Mouse (Mus musculus) bone marrow, adult 2 months (tissue): ENCODE measurements around the gene Cacna2d4. TPM values are rescaled to one million over a fixed set of nuclear protein-coding genes. Genes with fewer than 3 reads are reported as not detected.
A peak's percentile ranks its signal among the peaks of the same experiment; 100 is the strongest.

ENCODE experiments used
- H3K27ac ChIP-seq: fragments of 200-500 bp; 2 replicates; pipeline ENCODE4 v1.5.1; 2012; ENCODE audit warnings: low read depth, mild to moderate bottlenecking, control low read depth, inconsistent platforms, low read length; ENCODE audit not compliant: control insufficient read depth, poor library complexity, insufficient read depth
- H3K4me1 ChIP-seq: fragments of 200-500 bp; 2 replicates; pipeline ENCODE4 v1.6.1; 2011; ENCODE audit warnings: low read length; ENCODE audit not compliant: control insufficient read depth, insufficient read depth
- H3K4me3 ChIP-seq: fragments of 200-500 bp; replicated peaks from 2 replicates; pipeline ENCODE3; 2011; ENCODE audit warnings: mild to moderate bottlenecking, low read depth, low read length, control low read depth; ENCODE audit not compliant: control insufficient read depth
- CTCF ChIP-seq: fragments of 200-500 bp; IDR thresholded peaks from 2 replicates; pipeline ENCODE4 v1.5.1; 2011; ENCODE audit warnings: low read length, control low read depth; ENCODE audit not compliant: control insufficient read depth, insufficient read depth
- POLR2A ChIP-seq: fragments of 200-500 bp; IDR thresholded peaks from 2 replicates; pipeline ENCODE4 v1.6.1; 2011; ENCODE audit warnings: low read depth, mild to moderate bottlenecking, control low read depth, low read length, borderline replicate concordance; ENCODE audit not compliant: control insufficient read depth
- WGBS: fragments of 180-500 bp; shearing (Covaris S2); methylation state at CpG from one replicate; pipeline ENCODE4 v1.1.7; 2018; 5-methylcytosine and 5-hydroxymethylcytosine counted together
- polyA plus RNA-seq: library from polyadenylated mRNA; stranded (reverse); fragments of >200 nt; gene quantifications from 2 replicates; pipeline ENCODE4 v1.2.4, GENCODE M21; 2011; ENCODE audit warnings: low replicate concordance; ENCODE audit not compliant: missing spikeins, insufficient read depth, insufficient read length

Cacna2d4 gene
- polyA plus RNA-seq, 1 experiment = 7.1 TPM

DNA sequence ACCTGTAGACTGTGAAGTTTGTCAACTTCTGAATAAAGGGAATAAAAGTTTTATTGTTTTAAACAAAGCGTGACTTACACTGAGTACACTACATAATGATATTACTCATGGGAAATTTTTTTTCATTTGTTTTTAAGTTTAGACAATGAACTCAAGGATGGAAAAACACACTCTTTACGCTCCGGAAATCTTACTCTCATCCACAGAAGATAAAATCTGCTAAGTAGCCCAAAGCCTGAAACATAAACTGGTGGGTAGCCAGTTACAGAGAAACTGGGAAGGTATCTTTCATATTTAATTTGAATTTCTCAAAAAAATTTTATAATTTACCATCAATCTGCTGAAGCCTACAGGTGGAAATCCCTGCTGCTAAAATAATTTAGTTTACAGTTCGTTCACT, 150.1 kb downstream of the Cacna2d4 start:
- Histone ChIP-seq H3K4me3 (no peak overlapping the region), H3K27ac (no peak overlapping the region), H3K4me1 (peaks cover 6% of the 10 kb centered on the region)
- WGBS = 57% methylated on average over 4 of the region's 4 CpGs
- TF ChIP-seq POLR2A (no peak), CTCF (no peak)

DNA sequence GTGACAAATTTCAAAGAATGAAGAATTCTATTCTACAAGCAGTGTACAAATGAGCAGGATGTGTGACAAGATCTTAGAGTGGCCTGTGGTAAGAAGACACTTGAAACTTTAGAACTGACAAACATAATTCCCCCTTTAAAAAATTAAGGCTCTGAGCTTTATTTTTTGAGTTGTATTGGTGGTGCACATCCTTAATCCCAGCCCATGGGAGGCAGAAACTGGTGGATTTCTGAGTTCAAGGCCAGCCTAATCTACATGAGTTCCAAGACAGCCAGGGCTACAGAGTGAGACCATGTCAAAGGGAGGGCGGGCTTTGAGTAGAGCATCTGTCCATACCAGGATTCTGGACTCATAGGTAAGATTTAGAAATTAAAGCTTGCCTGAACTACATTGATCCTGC, 150.5 kb downstream of the Cacna2d4 start:
- WGBS = 29% methylated on average over 1 of the region's 1 CpGs
- TF ChIP-seq CTCF = no peak
- TF ChIP-seq POLR2A = no peak
- Histone ChIP-seq H3K4me3 (peak overlapping the region; percentile 6), H3K27ac (0 out of 2 replicates have a peak overlapping the region, but pooled peaks have one; percentile 28), H3K4me1 (peaks cover 6% of the 10 kb centered on the region)

DNA sequence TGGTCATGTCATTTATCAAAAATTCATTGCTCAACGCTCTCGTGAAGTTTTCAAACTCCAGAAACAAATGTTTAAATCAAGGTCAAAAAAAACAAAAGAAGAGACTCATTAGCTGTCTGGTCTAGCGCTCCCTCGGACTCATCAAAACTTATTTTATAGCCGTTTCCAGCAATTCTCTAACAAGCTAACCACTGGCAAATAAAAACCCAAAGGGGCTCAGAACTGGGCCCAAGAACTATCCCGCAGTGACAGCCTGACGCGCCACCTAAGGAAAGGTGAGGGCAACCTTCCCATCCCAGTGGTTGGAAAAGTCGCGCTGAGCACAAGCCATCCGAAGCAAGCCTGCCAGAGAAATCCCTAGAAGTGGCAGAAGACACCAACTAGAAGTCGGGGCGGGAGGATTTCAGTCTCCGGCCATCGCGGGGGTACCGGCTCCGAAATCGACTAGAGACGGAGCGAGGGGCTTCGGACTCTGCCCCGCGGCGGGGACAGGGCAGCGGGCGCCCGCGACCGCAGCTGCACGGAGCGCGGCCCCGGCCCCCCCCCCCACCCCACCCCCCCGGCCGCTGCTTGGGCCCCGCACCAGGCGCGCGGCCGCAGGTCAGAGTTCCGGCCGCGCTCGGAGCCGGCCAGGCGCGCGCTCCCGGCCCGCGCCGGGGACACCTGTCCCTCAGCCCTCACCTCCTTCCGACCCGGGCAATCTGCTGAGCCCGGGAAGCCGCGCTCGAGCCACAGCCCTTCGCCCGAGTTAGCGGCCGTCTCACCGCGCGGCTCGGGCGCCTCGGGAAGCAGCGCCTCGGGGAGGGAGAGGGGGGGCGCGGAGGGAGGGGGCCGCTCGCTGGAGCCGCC, 151.7 kb downstream of the Cacna2d4 start:
- H3K4me1 ChIP-seq = peaks cover 6% of the 10 kb centered on the region
- H3K4me3 ChIP-seq = peak overlapping the region; percentile 67
- under 1% methylated on average over 58 of the region's 76 CpGs for WGBS
- TF ChIP-seq CTCF (no peak), POLR2A (no peak)
- peak overlapping the region; percentile 93 for H3K27ac ChIP-seq

DNA sequence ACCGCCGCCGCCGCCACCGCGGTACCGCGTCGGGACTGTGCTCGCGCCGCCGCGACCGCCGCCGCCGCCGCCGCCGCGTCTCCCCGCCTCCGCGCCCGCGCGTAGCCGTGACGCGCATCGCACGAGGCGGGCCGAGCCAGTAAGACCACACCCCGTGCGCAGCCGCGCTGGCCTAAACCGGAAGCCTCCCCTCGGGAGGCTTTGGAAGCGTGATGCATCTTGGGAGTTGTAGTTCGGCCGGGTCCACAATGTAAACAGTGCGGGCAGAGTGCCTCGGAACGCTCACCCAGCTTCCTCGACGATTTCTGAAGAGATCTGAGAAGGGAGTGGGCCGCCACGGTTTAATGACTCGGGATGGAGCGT, 152.3 kb downstream of the Cacna2d4 start:
- Histone ChIP-seq H3K4me1 (peaks cover 6% of the 10 kb centered on the region), H3K4me3 (peak overlapping the region; percentile 91), H3K27ac (peak overlapping the region; percentile 93)
- WGBS = under 1% methylated on average over 53 of the region's 53 CpGs
- peak; percentile 55; the same call in 1 of the 2 replicates for TF ChIP-seq POLR2A
- no peak for TF ChIP-seq CTCF

DNA sequence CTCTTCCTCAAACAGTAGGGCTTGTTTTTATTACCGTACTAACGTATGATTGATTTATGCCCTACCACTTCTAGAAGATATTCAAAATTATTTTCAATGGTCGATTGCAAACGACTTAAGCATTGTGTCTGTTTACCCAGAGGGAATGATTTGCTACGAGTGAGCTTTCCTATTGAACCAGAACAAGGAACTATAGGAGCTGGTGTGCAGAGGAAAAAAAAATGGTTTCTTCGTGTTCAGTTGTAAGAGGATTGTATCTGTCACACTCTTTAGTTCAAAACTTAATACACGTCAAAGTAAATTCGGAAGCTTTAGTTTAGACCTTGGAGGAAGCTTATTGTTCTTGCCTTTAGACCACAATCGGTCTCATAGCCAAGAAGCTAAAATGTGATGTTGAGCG, 152.8 kb downstream of the Cacna2d4 start:
- H3K27ac ChIP-seq = peak overlapping the region; percentile 93
- no peak for TF ChIP-seq CTCF
- TF ChIP-seq POLR2A = no peak
- WGBS = 2% methylated on average over 10 of the region's 10 CpGs
- peaks cover 6% of the 10 kb centered on the region for H3K4me1 ChIP-seq
- peak overlapping the region; percentile 91 for H3K4me3 ChIP-seq

DNA sequence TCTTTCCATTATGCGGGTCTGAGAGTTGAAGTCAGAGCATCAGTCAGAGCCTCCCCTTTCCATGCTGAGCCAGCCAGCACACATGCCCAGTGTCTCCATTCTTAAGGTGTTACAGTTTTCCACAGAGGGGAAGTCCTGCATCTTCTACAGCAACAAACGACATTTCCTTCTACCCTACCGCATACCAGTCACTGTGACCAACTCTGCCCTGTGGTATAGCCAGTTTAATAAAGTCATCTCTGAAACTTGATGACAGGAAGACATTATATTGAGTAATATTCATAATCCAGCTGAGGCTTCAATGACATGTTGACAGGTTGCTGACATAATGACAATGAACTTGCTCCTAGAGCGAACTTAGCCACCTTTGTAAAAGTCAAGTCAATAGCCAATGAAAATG, 154.4 kb downstream of the Cacna2d4 start:
- Histone ChIP-seq H3K27ac (no peak overlapping the region), H3K4me1 (peaks cover 8% of the 10 kb centered on the region), H3K4me3 (no peak overlapping the region)
- no peak for TF ChIP-seq CTCF
- TF ChIP-seq POLR2A = no peak
- whole genome bisulfite sequencing = 53% methylated on average over 4 of the region's 4 CpGs

DNA sequence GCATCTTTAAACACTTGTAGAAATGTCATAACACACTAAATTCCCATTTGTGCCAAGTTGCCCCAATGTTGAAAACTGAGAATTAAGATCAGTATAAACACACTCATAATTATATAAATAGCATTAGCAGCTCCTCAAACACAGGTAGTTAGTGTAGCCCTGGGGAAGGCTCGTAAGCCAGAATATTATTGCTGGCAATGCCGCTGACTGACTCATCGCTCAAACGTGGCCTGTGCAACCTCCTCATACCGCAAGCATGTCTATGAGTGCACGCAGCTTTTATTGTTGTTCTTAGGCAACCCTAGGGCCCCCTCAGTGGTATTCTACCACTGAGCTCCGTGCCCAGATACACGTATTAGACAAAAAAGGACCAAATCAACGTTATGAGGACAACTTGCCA, 156.5 kb downstream of the Cacna2d4 start:
- no peak for TF ChIP-seq POLR2A
- no peak for TF ChIP-seq CTCF
- H3K4me1 ChIP-seq = peaks cover 5% of the 10 kb centered on the region; the same call in 1 of the 2 replicates
- 66% methylated on average over 9 of the region's 9 CpGs for WGBS
- H3K27ac ChIP-seq = no peak overlapping the region
- H3K4me3 ChIP-seq = no peak overlapping the region

DNA sequence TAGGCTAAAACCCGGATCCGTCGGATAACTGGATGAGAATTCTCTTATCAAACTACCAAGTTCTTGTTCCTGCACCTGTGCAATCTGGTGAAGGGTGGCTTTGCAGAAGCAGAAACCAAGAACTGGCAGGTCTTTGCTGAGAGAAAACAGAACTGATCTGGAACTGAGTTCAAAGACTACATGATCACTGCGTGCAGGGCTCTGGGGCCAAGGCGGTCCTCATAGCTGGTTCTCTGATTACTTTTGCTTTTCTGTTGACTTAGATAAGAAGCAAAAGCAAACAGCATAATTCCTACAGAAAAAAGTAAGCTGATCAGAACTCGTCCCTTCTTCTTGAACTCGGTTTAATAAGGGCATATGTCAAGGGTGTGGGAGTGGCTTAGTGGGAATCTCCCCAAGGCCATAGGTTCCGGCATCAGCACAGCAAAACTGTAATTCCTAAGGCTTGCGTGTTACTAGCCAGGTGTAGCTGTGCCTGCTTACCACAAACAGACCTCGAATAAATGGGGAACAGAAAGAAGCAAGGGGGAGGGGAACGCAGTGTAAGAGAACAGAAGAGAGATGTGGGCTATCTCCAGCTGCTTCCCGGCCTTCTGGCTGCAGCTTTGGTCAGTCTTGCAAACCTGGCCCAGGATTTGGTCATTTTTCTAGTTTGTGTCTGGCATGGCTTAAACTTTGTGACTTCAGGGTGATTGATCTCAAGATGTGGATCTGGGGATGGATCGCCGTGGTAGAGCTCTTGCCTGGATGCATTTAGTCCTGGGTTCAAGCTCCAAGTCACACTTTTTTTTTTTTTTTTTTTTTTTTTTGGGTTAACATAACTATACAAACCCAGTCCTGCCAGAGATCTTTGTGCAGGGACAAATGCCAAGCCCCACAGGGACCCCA, 159.3 kb downstream of the Cacna2d4 start:
- WGBS = 3% methylated on average over 14 of the region's 14 CpGs
- no peak for TF ChIP-seq CTCF
- TF ChIP-seq POLR2A = no peak
- H3K4me3 ChIP-seq = peak overlapping the region; percentile 19
- peak overlapping the region; percentile 73 for H3K27ac ChIP-seq
- H3K4me1 ChIP-seq = peaks cover 4% of the 10 kb centered on the region
